Mouse (Mus musculus): ENCODE measurements around the gene Luc7l. TPM values are rescaled to one million over a fixed set of nuclear protein-coding genes. Genes with fewer than 3 reads are reported as not detected.

Gene Luc7l
- total RNA-seq, 2 experiments from 2014 or later, result 106 to 156 TPM

Other genes starting within 250 kb of the Luc7l start
- gene Rab11fip3, start 183.3 kb upstream of the Luc7l start, total RNA-seq (2014; fragmentation: Nextera tagmentation), result 0.48 and 3.2 TPM in 2 replicates
- 0.33 and 0.65 TPM in 2 replicates for gene Rab11fip3, start 183.3 kb upstream of the Luc7l start, total RNA-seq (2017)
- gene Decr2, start 162.6 kb upstream of the Luc7l start, total RNA-seq (2014; fragmentation: Nextera tagmentation), result 6.8 and 7.7 TPM in 2 replicates
- gene Decr2, start 162.6 kb upstream of the Luc7l start, total RNA-seq (2017), result 5.6 and 7.8 TPM in 2 replicates
- 103 and 104 TPM in 2 replicates for gene Nme4, start 157.3 kb upstream of the Luc7l start, total RNA-seq (2014; fragmentation: Nextera tagmentation)
- 70.5 and 80.3 TPM in 2 replicates for gene Nme4, start 157.3 kb upstream of the Luc7l start, total RNA-seq (2017)
- 38.1 and 41.1 TPM in 2 replicates for gene Tmem8, start 139.6 kb upstream of the Luc7l start, total RNA-seq (2014; fragmentation: Nextera tagmentation)
- 6.0 and 18.4 TPM in 2 replicates for gene Tmem8, start 139.6 kb upstream of the Luc7l start, total RNA-seq (2017)
- gene Mrpl28, start 129.4 kb upstream of the Luc7l start, total RNA-seq (2014; fragmentation: Nextera tagmentation), result 116 and 152 TPM in 2 replicates
- 30.1 and 63.1 TPM in 2 replicates for gene Mrpl28, start 129.4 kb upstream of the Luc7l start, total RNA-seq (2017)
- gene Axin1, start 114.2 kb upstream of the Luc7l start, total RNA-seq (2014; fragmentation: Nextera tagmentation), result 29.2 and 32.1 TPM in 2 replicates
- 39.9 and 208 TPM in 2 replicates for gene Axin1, start 114.2 kb upstream of the Luc7l start, total RNA-seq (2017)
- gene Pdia2, start 53.8 kb upstream of the Luc7l start, total RNA-seq (2014; fragmentation: Nextera tagmentation), result 14.1 and 22.5 TPM in 2 replicates
- 6.6 and 13.9 TPM in 2 replicates for gene Pdia2, start 53.8 kb upstream of the Luc7l start, total RNA-seq (2017)
- gene Rgs11, start 49.9 kb upstream of the Luc7l start, total RNA-seq (2014; fragmentation: Nextera tagmentation), result 1.4 TPM in 1 of 2 replicates, not detected in the other
- gene Rgs11, start 49.9 kb upstream of the Luc7l start, total RNA-seq (2017), result not detected in 2 replicates
- 6.3 and 10.4 TPM in 2 replicates for gene Arhgdig, start 45.1 kb upstream of the Luc7l start, total RNA-seq (2014; fragmentation: Nextera tagmentation)
- gene Arhgdig, start 45.1 kb upstream of the Luc7l start, total RNA-seq (2017), result 1.0 and 4.5 TPM in 2 replicates
- 5.5 and 6.2 TPM in 2 replicates for gene Fam234a, start 8.7 kb upstream of the Luc7l start, total RNA-seq (2014; fragmentation: Nextera tagmentation)
- 4.6 and 5.3 TPM in 2 replicates for gene Fam234a, start 8.7 kb upstream of the Luc7l start, total RNA-seq (2017)
- 0.22 and 0.25 TPM in 2 replicates for gene Neurl1b, start 161.9 kb downstream of the Luc7l start, total RNA-seq (2014; fragmentation: Nextera tagmentation)
- gene Neurl1b, start 161.9 kb downstream of the Luc7l start, total RNA-seq (2017), result 0.09 and 0.53 TPM in 2 replicates